Mouse (Mus musculus) heart, postnatal 0 days (tissue): ENCODE results near the gene Dvl2.

Experiments used
- CTCF ChIP-seq: IDR thresholded peaks from 2 replicates; pipeline ENCODE4 v1.5.1; 2016; ENCODE audit warnings: antibody characterized with exemption, control low read depth, low read depth
- EP300 ChIP-seq: IDR thresholded peaks from 2 replicates; pipeline ENCODE4 v1.6.1; 2016; ENCODE audit warnings: antibody characterized with exemption, low read depth

DNA sequence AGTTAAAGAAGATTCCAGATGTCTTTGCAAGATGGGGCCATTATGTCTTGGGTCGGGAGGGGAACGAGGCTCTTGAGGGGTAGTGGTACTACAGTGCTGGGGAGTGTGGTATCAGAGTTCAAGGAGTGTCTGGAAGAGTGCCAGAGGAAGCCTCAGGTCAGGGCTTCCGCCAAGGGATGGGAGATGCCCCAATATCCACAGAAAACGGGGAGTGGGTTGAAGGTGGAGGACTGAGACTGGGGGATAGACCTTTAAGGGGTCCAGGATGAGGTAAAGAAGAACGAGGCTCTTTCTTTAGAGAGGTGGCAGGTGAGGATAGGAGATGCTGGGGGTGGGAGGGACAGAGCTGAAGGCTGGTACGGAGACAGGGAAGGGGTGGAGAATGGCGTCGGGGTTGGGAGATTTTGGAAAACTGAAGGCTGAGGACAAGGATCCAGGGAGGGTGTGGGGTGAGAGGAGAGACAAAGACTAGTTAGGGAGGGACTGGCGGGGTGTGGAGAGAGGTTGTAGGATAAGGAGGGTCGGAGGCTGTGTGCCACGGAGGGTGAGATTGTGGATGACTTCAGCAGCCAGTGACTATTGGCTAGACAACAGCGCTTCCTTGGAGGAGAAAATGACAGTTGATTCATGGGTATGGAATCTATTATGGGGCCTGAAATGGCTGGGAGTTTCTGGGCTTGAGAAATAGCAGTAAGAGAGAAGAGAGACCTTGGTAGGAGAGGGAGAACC lies 28.2 kb downstream of the Dvl2 start:
- TF ChIP-seq CTCF: no peak
- TF ChIP-seq EP300: no peak
